Mouse (Mus musculus): ENCODE results near the gene E330017A01Rik. TPM values are rescaled to one million over a fixed set of nuclear protein-coding genes. Genes with fewer than 3 reads are reported as not detected.

The E330017A01Rik gene
- 0.07 TPM in 1 of 2 replicates, not detected in the other for polyA plus RNA-seq (2012; rRNA removed)

DNA sequence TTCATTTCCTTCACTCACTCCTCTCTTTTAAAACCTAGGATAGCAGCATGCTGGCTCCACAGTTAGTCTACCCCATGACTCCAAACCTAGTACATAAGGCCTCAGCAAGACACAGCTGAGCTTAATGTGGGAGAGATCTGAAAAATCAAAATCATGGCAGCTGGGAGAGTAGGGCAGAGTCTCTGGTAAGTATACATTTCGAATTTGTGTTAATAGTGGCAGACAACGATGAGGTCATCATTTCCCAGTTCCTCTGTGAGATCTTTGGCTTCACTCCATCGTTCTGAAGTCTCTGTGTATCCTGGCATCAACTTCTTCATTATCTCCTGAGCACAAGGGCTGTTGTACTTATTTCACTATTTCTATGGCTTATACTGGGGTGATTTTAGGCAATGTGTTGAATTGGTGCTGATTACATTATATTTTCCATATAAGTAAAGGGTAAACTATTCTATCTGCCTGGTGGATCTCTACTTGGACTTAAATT lies at the start of gene E330017A01Rik:
TSS of gene E330017A01Rik (minus strand) at position 51 of the 487 bp plus-strand sequence.

DNA sequence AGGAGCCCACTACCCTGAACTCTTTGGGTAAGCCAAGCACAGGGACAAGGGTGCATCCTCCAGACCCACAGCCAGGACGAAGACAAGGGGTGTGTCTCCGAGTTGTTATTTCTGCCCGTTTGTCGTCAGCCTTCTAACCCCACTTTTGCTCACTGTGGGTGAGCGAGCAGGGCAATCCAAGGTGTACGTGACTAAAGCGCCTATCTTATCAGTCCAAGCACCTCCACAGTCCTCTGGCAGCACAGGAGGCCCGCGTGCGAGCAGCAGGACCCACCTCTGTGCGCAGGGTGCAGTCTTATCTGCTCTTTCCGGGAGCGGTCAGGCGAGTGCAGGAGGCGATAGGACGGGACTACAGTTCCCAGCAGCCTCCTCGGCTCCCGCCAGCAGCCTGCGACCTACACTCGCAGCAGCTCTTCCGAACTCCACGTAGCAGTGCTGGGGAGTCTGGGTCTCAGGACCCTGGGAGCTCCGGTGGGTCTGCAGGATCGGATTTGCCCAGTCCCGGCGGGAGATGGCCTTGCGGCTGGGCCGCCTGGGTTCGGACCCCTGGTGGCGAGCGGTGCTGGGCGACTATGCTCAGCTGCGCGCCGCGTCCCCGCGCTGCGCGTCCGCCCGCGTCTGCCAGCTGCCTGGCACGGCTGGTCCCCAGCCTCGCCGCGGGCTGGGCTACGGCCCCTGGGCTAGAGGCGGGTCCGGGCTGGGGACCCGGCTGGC lies 31.5 kb upstream of the E330017A01Rik start, which contains the start of gene Cpox:
TSS of gene Cpox (plus strand) at position 376 of the 714 bp plus-strand sequence.

DNA sequence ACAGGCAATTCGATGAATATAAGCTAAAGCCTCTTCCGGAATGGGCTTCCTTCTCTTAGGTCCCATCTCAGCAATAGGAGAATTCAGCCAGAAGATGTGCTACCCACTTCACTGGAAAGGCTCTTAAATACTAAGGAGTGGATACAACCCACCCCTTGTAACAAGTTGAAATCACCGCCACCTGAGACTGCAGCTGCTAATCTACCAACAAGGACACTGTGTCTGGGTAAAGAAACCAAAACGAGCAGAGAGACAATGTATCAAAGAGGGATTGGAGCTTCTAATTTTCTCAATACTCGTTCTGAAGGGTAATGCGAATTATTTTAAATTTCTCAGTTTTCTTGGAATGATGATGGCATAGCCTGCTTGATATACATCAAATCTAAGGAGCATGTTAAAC lies 21.7 kb downstream of the E330017A01Rik start, which contains the start of gene Gm813:
TSS of gene Gm813 (minus strand) at position 101 of the 400 bp plus-strand sequence.

Other genes with a start within 250 kb of the E330017A01Rik start
- gene Dcbld2, start 230.3 kb downstream of the E330017A01Rik start, polyA plus RNA-seq (2012; rRNA removed), result 21.9 and 22.3 TPM in 2 replicates
- 8.1 and 9.5 TPM in 2 replicates for gene St3gal6, start 114.5 kb downstream of the E330017A01Rik start, polyA plus RNA-seq (2012; rRNA removed)
- gene Gm813, start 21.8 kb downstream of the E330017A01Rik start, polyA plus RNA-seq (2012; rRNA removed), result not detected in 2 replicates
- gene Cpox, start 31.6 kb upstream of the E330017A01Rik start, polyA plus RNA-seq (2012; rRNA removed), result 13.7 and 14.9 TPM in 2 replicates
- gene Gpr15, start 80.3 kb upstream of the E330017A01Rik start, polyA plus RNA-seq (2012; rRNA removed), result 0.05 and 0.16 TPM in 2 replicates
- 117 and 129 TPM in 2 replicates for gene Cldnd1, start 89.2 kb upstream of the E330017A01Rik start, polyA plus RNA-seq (2012; rRNA removed)
- not detected in 2 replicates for gene Olfr172, start 124.4 kb upstream of the E330017A01Rik start, polyA plus RNA-seq (2012; rRNA removed)
- gene Olfr173, start 161.5 kb upstream of the E330017A01Rik start, polyA plus RNA-seq (2012; rRNA removed), result not detected in 2 replicates
- not detected in 2 replicates for gene Olfr175-ps1, start 188.0 kb upstream of the E330017A01Rik start, polyA plus RNA-seq (2012; rRNA removed)
- not detected in 2 replicates for gene Olfr177, start 236.0 kb upstream of the E330017A01Rik start, polyA plus RNA-seq (2012; rRNA removed)